Mouse (Mus musculus) brain, embryonic 14.5 days (tissue): ENCODE results near the gene Tex9. TPM values are rescaled to one million over a fixed set of nuclear protein-coding genes. Genes with fewer than 3 reads are reported as not detected.

ENCODE experiments used
- DNase-seq: peaks from one replicate; pipeline ENCODE4 v3.0.0-alpha.2; 2011; ENCODE audit warnings: low read depth
- CTCF ChIP-seq: fragments of 200-500 bp; IDR thresholded peaks from 2 replicates; pipeline ENCODE4 v1.5.1; 2012; ENCODE audit warnings: inconsistent platforms, mild to moderate bottlenecking, moderate library complexity, borderline replicate concordance; ENCODE audit not compliant: insufficient read depth, insufficient read length; ENCODE audit errors: extremely low read depth
- POLR2A ChIP-seq: fragments of 200-500 bp; IDR thresholded peaks from 2 replicates; pipeline ENCODE4 v1.6.1; 2012; ENCODE audit warnings: mild to moderate bottlenecking, inconsistent platforms, borderline replicate concordance; ENCODE audit not compliant: poor library complexity, insufficient read depth, insufficient read length, severe bottlenecking; ENCODE audit errors: extremely low read depth
- polyA plus RNA-seq: library from polyadenylated mRNA; depleted of rRNA; stranded (reverse); fragments of >200 nt; gene quantifications from 2 replicates; pipeline ENCODE4 v1.2.3, GENCODE M21; 2012

Tex9 gene
- polyA plus RNA-seq, 1 experiment: 33.1 TPM

DNA sequence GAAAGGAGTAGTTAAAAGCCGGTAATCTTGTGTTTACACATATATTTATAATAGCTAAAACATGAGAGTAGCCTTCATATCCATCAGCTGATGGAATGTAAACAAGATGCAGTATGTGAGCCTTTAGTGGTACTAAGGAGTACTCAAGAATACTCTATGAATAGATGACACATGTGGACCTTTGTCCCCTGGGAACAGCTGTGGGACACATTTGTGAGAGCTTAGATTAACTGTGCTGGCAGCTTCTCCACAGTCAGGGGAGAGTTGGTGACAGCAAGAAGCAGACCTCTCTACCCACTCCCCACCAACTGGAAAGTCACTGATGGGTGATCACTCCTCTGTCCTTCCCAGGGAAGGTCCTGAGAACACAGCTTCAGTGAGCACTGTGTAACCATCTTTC lies 41.6 kb downstream of the Tex9 start:
- TF ChIP-seq POLR2A (no peak), CTCF (no peak)
- no peak for DNase-seq

DNA sequence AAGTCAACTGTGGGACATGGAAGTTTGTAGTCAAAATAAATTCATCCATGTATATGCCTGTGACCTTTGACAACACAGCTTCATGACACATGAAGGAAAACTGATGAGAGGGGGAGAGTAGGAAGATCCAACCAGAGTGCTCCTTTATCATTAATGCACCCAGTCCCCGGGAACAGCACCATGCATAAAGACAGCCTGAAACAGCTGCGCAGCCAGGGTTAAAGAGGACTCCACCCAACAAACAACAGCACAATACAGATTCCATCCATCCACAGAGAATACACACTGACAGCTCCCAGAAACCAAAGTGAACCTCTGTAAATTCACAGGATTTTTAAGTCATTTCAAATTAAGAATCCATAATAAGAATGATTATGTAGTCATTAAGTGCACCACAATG lies 42.2 kb downstream of the Tex9 start:
- TF ChIP-seq CTCF (no peak), POLR2A (no peak)
- no peak for DNase-seq

DNA sequence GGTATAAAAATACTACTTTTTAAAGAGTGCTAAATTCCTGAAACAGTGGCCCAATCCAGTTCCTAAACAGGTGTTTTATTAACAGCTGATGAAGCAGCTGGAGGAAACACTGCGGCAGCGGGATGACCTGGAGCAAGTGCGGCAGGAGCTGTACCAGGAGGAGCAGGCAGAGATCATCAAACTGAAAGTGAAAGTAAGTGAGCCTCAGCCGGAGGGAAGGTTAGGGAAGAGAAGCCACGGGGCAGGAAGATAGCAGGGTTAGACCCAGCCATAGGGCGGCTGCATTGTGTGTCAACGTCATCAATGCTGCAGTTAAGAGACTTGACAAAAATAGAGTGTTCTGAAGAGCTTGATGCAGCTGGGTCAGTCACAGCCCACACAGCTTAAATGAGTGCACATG lies 42.6 kb downstream of the Tex9 start:
- DNase-seq: no peak
- no peak for TF ChIP-seq POLR2A
- TF ChIP-seq CTCF: no peak

DNA sequence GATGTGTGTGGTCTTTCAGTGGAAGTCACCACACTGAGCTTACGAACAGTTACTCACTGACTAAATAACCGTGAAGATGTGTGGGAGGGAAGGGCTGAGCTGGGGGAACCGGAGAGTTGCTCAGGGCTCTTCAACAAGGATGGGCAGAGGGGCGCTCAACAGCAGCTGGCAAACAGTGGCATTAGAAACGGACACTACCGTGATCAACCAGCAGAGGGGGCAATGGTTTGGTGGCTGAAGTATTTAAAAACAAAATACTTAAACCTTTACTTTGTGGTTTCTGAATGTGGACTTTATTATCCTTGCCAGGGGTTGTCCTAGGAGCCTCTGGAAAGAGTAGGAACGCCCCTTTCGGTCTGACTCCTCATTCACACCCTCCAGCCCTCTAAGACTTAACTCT lies 44.0 kb downstream of the Tex9 start:
- peak; percentile 55 for DNase-seq
- TF ChIP-seq POLR2A (no peak), CTCF (peak; percentile 66)

DNA sequence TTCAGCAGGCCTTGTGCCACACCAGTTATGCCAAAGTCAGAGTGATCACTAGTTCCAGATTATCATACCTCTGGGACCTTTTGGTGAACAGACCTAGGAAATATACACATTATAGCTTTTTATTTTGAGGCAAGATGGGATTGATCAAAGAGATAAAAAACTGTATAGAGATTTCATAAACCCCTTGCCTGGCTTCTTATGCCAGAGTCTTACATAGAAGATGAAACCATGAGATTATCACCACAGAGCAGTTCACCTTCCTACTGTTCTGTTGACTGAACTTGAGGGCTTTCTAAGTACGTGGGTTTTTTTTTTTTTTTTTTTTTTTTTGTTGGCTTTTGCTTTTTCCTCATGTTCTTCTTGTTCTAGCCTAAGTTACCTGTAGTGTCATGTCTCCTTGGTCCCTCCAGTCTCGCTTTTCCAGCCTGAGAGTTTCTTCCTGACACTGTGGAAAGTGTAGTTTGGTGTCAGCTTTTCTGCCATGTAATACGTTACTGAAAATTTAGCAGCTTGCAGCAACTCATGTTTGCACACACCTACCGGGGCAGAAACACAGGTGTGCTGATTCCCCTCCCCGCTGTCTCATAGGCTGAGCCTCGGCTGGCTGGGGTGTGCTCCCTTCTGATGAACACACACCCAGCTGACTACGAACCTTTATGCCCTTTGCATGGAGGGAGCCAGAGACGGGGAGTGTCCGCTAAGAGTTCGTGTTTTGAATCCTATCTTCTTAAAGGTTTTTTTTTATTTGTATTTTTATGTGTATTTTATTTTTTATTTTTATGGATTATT lies 49.9 kb downstream of the Tex9 start:
- no peak for DNase-seq
- no peak for TF ChIP-seq POLR2A

DNA sequence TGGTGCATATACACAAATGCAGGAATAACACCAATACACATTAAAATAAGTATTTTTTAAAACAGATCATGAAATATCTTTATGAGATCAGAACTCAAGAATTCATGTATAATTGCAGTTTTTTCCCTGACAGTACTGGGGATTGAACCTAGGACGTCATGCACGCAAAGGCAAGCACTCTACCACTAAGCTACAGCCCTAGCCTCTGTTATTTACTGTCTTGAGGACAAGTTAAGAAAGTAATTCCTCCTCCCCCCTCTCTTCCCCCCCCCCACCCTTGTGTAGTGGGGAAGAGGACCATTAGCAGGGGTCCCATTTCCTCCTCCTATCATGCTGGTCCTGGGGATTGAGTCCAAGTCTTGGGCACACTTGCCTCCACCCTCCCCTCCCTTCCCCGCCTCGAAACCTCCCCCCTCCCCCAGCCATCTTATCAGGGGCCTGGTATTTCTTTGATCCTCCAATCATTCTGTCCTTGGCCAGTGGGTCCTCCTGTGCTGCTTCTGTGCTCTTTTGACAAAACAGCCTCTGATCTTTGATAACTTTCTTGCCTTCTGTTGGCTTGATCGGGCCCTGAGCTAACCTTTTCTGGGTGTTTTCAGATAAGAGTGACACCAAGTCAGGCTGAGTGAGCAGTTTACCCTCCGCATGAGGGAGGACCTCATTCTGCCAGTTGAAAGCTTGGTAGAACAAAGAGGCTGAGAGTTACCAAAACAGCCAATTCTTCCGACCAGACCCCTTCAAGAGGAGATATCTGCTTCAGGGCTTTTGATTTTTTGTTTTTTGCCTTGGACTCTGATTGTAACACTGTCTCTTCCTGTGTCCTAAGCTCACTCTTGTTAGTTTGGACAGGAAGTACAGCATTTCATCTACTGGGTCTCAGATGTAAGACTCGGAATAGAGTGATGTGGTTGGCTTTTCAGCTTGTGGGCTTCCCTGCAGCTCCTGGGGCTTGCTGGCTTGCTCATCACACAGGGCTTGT lies 50.8 kb downstream of the Tex9 start:
- DNase-seq: no peak
- TF ChIP-seq POLR2A (no peak), CTCF (no peak)

DNA sequence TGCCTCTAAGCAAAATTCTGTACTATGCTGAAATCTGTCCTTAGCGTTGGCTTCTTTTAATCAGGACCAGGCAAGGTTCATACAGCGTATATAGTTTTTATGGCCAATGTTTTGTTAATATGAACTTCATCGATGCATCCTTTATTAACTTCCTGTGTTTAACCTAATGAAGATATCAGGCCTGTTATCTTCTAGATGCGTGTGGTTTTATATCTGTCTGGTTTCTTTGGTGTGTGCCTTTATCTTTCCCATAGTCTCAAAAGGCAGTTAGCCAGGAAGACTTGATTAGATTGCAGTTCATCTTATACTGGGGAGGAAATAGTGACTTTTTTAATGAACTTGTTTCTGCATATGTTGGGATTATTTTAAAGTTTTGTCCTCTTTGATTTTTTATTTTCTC lies 51.7 kb downstream of the Tex9 start:
- TF ChIP-seq POLR2A (no peak), CTCF (no peak)
- DNase-seq: no peak

DNA sequence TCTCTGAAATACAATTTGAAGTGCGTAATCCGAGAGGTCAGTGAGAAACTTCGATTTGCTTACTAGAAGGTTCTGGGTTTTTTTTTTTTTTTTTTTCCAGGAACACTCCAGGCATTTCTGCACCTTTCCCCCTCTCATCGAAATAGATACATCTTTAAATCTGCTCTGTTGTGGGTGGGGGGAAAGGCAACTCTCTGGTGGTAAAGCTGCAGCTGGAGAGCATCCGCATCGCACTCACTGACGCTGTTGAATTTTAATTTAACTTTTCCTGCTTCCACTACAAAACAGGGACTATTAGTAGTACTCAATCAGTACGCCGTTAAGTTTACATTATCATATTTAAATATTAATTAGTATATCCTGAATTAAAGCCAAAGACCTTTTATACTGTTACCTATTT lies 53.3 kb downstream of the Tex9 start:
- no peak for TF ChIP-seq CTCF
- TF ChIP-seq POLR2A: no peak
- DNase-seq: no peak

DNA sequence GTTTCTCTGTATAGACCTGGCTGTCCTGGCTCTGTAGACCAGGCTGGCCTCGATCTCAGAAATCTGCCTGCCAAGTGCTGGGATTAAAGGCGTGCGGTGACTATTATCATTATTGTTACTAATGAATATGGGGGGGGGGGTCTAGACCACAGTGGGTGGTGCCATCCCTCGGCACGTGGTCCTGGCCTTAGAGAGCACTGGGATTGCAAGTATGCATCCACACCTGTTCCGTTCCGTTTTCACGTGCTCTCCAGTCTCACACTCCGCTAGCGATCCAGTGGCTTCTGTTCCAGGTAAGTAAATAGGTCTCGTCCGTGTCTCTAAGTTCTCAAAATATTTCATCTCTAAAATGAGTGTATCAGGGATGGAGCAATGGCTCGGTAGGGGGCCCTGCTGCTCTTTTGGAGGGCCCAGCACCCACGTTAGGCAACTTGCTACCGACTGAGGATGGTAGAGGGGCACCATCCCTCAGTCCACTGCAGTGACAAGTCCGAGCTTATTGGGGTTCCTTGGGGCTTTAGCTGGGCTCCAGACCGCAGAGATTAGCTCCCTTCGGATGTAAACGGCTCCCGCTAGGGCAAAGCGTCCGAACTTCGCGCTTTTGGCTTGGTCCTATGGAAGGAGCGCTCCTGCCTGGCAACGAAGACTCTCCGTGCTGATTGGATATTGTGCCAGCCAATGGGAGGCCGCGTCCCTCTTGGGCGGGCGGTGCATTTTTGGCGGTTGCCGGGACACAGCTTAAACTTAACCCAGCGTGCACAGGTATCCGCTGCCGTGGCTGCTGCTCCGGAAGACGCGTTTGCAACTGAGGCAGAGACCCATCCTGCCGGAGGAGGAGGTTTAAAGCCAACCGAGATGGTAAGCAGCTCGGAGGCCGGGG lies 54.0 kb downstream of the Tex9 start, which contains the start of gene Mns1:
TSS of gene Mns1 (plus strand) at position 190 of the 880 bp plus-strand sequence.
- 0 out of 2 replicates have a peak, but pooled peaks have one; percentile 11 for TF ChIP-seq CTCF
- TF ChIP-seq POLR2A: 0 out of 2 replicates have a peak, but pooled peaks have one; percentile 6
- DNase-seq: peak; percentile 98

DNA sequence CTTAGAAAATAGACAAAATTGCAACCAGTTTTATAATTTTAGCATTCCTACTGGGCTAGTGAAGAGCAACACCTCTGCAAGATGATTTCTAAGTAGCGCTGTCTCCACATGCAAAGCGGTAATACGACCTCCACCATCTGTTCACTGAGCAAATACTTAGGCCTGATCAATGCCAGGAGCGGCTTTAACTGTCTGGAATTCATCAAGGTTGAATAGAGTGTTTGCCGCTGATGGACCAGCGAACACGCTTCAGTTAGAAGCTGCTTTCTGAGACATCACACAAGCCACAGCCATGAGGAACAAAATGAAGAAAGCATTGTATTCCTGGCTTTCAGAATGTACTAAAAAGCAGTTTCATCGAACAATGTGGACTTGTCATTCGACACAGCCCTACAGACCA lies 57.1 kb downstream of the Tex9 start:
- TF ChIP-seq CTCF: no peak
- no peak for TF ChIP-seq POLR2A
- peak; percentile 20 for DNase-seq

DNA sequence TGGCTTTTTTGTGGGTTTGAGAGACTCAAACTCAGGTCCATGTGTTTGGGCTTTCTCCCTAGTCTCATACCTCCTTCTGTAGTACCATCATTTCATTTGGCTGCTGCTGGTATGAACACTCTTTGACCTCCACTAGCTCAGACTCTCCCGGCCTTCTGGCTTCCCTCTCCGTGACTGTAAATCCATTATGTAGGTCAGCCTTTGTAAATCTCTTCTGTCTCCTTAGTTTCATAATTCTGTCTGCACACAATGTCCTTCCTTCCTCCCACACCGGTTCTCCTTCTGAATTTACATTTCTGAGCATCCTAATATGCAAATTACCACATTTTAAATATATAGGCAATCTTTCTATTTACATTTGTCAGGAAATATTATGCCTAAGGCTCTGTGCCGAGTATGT lies 64.2 kb downstream of the Tex9 start:
- DNase-seq: no peak
- TF ChIP-seq CTCF (no peak), POLR2A (no peak)

DNA sequence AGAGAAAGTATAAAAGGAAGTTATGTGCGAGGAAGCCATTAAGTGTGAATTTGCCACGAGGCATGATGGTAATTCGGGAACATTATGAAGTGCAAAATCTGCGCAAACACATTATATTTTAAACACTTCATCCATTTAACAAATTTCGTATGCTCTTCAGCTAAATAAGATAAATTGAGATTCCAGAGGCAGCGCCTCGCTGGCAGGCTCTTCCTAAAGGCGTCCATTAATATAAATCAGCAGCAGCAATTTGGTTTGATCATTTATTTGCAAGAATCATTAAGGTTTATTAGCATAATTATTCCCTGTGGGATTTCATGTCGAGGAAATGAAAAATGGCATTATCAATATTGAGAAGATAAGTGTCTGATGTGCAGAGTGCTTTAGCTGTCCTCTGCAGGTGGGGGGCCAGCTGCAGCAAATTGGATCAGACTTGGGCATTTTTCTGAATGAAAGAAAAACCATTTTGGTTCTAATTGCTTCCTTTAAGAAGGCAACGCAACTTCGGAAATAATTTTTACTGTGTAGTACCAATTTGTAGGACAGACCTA lies 66.6 kb downstream of the Tex9 start:
- peak; percentile 66 for DNase-seq
- TF ChIP-seq CTCF (no peak), POLR2A (no peak)
